ENCODE assay signal across 8 mouse cellular contexts in the genomic region with DNA sequence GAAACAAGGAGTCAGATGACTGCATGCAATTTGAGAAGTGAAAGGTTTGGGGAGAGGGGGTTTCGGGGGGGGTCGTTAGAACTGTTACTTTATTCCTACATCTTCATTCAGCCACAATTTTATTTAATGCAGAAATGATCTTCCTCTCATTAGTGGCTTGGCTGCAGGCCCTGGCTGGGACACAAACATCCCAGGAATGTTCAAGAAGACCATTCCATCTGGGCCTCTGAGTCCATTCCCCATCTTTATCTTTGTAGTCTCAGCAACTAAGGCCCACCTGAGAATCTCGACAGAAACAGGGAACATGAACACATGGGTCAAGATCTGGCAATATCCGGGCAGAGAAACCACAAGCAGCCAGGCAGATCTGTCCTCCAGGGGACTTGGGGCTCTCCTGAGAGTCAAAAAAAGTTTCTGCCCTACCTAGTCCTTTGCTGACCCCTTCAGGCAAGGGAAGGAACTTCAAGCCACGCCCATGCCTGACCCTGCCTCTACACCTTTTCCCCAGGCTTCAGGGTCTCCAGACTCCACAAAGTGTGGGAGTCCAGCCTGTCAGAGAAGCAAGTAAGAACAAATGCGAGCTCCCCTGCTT. TPM values are rescaled to one million over a fixed set of nuclear protein-coding genes. Genes with fewer than 3 reads are reported as not detected.
DNase-seq lines count a peak whose midpoint lies in the region; ATAC-seq lines count a peak whose summit lies in the region.

No protein-coding gene starts in this region.

- intact Hi-C loops in heart, postnatal 10 days (cut with DNase I), result loop anchor here (1.0 to 5.0 kb wide), 3 partner anchors 167 to 316 kb away; no protein-coding TSS in a partner anchor

- no peak overlapping the region for H3K4me2 ChIP-seq in liver, embryonic 12.5 days
- H3K4me2 ChIP-seq in limb, embryonic 11.5 days (ENCODE audit: low read depth, severe bottlenecking), result no peak overlapping the region

- WGBS in liver, embryonic 12.5 days (ENCODE audit: insufficient replicate concordance), result 22% methylated on average over 6 of the region's 6 CpGs
- 40% methylated on average over 6 of the region's 6 CpGs for WGBS in limb, embryonic 11.5 days

- no peak for ATAC-seq in liver, embryonic 12.5 days
- ATAC-seq in limb, embryonic 11.5 days (ENCODE audit: insufficient number of reproducible peaks, low FRiP score, low TSS enrichment, low read depth), result no peak

- no peaks in the 10 kb centered on the region for H3K36me3 ChIP-seq in liver, embryonic 12.5 days
- no peaks in the 10 kb centered on the region for H3K36me3 ChIP-seq in limb, embryonic 11.5 days (ENCODE audit: control insufficient read depth, insufficient read depth, low read length)

- H3K9ac ChIP-seq in liver, embryonic 12.5 days, result no peak overlapping the region
- no peak overlapping the region for H3K9ac ChIP-seq in limb, embryonic 11.5 days (ENCODE audit: low read length)

- H3K4me3 ChIP-seq in liver, embryonic 12.5 days, result no peak overlapping the region
- no peak overlapping the region for H3K4me3 ChIP-seq in limb, embryonic 11.5 days (ENCODE audit: low read depth, low read length)

- no peak overlapping the region for H3K27ac ChIP-seq in liver, embryonic 12.5 days
- H3K27ac ChIP-seq in limb, embryonic 11.5 days (replicated peaks; ENCODE audit: low read depth, low read length), result no peak overlapping the region

- H3K4me1 ChIP-seq in liver, embryonic 12.5 days, result no peaks in the 10 kb centered on the region
- no peaks in the 10 kb centered on the region for H3K4me1 ChIP-seq in limb, embryonic 11.5 days (ENCODE audit: control insufficient read depth, insufficient read depth, low read length)

- no peaks in the 10 kb centered on the region for H3K9me3 ChIP-seq in liver, embryonic 12.5 days (replicated peaks)
- H3K9me3 ChIP-seq in limb, embryonic 11.5 days (ENCODE audit: control insufficient read depth, low read length), result no peaks in the 10 kb centered on the region

- H3K27me3 ChIP-seq in liver, embryonic 12.5 days (replicated peaks), result no peaks in the 10 kb centered on the region; the same call in 1 of the 2 replicates
- H3K27me3 ChIP-seq in limb, embryonic 11.5 days (ENCODE audit: control insufficient read depth, insufficient read depth, low read length), result no peaks in the 10 kb centered on the region

- peak; percentile 67 for DNase-seq in liver
- peak; percentile 65 for DNase-seq in adrenal gland, adult 2 months
- DNase-seq in embryo, embryonic 10 days (ENCODE audit: low spot score), result peak; percentile 73
- DNase-seq in heart, postnatal 10 days, result peak; percentile 74 to 81
- peak; percentile 72 for DNase-seq in limb, embryonic 11.5 days (ENCODE audit: low spot score)
- peak; percentile 8 for DNase-seq in retina, adult 2 months (ENCODE audit: low read depth, low spot score)
- peak; percentile 34 for DNase-seq in urinary bladder, adult 2 months (ENCODE audit: low spot score)

RNA-seq across cellular contexts. Expression of gene Dhrs4, which starts 40.3 kb away (rescaled TPM):
- 76.6 and 77.0 TPM in 2 replicates for polyA plus RNA-seq in liver, embryonic 12.5 days (2016; fragmentation: Nextera tagmentation; extraction: Ambion mirVana)
- 100 to 1,000 TPM in 1 of 2 experiments, 10 to 100 TPM in 1; 80.6 to 110 TPM for total RNA-seq in adrenal gland, adult 2 months (2021)
- polyA plus RNA-seq in adrenal gland, adult 2 months (2012; rRNA removed), result 40.9 and 44.7 TPM in 2 replicates
- 100 to 1,000 TPM; 132 to 137 TPM for total RNA-seq in heart, postnatal 10 days (2021)
- polyA plus RNA-seq in limb, embryonic 11.5 days (2014; fragmentation: Nextera tagmentation; extraction: Ambion mirVana), result 49.4 and 55.3 TPM in 2 replicates
- 38.9 and 44.7 TPM in 2 replicates for polyA plus RNA-seq in urinary bladder, adult 2 months (2012; rRNA removed)

RNA-seq across cellular contexts. Expression of gene Carmil3, which starts 52.2 kb away (rescaled TPM):
- polyA plus RNA-seq in liver, embryonic 12.5 days (2016; fragmentation: Nextera tagmentation; extraction: Ambion mirVana), result 0.91 and 1.8 TPM in 2 replicates
- total RNA-seq in adrenal gland, adult 2 months (2021), result 1 to 10 TPM; 4.8 to 5.4 TPM
- polyA plus RNA-seq in adrenal gland, adult 2 months (2012; rRNA removed), result 11.0 and 14.8 TPM in 2 replicates
- total RNA-seq in heart, postnatal 10 days (2021), result 1 to 10 TPM; 2.8 to 4.6 TPM
- 3.0 and 3.7 TPM in 2 replicates for polyA plus RNA-seq in limb, embryonic 11.5 days (2014; fragmentation: Nextera tagmentation; extraction: Ambion mirVana)
- polyA plus RNA-seq in urinary bladder, adult 2 months (2012; rRNA removed), result 2.5 and 2.6 TPM in 2 replicates

Comparison
In these comparisons a context has a peak if more than half of its experiments do, and no peak if none do; other contexts are left out.
1. DNase-seq: peak in every context shown above with its lines; median percentile 78 in heart, postnatal 10 days; 73 in embryo, embryonic 10 days; 72 in limb, embryonic 11.5 days; 67 in liver; 65 in adrenal gland, adult 2 months; 34 in urinary bladder, adult 2 months; 8 in retina, adult 2 months.